Mouse (Mus musculus) c-Kit-positive CD71-positive TER-119-positive erythroid progenitor cells, embryonic 14.5 days (primary cell): ENCODE results near the gene Cidec.
A peak's percentile ranks its signal among the peaks of the same experiment; 100 is the strongest.

Source experiments
- DNase-seq: peaks from one replicate; pipeline ENCODE4 v3.0.0-alpha.2; 2013; ENCODE audit warnings: low spot score

Gene Cidec

DNA sequence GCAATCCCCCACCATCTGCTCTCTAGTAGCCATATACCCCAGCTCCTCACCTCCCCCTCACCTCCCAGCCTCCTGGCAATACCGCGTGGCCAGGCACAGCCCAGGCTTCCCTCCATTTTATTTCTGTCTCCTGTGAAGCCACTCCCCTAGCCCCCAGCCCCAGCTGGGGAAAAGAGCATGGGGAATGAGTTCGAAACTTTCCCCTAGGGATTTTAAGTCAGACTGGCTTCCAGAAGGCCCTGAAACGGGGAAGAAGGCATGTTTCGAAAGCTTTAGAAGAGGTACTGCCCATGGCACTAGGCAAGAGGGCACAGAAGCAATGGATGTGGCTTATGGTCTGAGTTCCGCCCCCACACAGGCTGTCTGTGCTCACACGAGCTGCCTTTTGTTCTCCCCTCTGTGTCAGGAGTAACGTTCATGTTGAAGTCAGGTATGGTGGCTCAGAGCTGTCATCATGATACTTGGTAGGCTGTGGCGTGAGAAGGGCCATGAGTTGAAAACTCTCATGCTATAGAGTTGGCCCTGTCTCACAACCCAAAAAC, at the start of gene Cidec:
Gene Cidec (minus strand): TSS at position 97 of the 542 bp plus-strand sequence.
- DNase-seq: no peak

DNA sequence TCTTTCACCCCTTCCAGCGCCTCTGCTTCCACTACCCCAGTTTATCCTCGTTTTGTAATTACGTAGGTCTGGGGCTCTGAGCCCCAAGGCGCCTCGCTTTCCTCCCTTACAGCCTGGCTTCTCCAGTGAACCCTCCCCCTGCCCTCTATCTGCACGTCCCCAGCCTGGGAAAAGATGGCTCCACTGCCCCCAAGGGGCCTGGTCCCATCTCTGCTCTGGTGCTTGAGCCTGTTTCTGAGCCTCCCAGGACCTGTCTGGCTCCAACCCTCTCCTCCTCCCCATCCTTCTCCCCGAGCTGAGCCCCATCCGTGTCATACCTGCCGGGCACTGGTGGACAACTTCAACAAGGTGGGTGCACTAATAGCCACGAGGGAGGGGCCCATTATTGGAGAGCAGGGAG, 48.2 kb upstream of the Cidec start:
- DNase-seq: peak; percentile 16

GRCm38 (mm10) chr6:113483100-113483615, 47.6 kb upstream of the Cidec start, which contains the start of gene Creld1:
Creld1 (plus strand) TSS chr6:113483297.
- peak; percentile 95 for DNase-seq

DNA sequence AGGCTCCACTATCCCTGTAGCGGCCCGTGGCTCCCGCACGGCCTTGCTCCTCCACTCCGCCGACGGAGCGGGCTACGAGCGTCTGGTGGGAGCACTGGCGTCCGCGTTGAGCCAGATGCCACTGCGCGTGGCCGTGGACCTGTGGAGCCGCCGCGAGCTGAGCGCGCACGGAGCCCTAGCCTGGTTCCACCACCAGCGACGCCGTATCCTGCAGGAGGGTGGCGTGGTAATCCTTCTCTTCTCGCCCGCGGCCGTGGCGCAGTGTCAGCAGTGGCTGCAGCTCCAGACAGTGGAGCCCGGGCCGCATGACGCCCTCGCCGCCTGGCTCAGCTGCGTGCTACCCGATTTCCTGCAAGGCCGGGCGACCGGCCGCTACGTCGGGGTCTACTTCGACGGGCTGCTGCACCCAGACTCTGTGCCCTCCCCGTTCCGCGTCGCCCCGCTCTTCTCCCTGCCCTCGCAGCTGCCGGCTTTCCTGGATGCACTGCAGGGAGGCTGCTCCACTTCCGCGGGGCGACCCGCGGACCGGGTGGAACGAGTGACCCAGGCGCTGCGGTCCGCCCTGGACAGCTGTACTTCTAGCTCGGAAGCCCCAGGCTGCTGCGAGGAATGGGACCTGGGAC, 47.0 kb upstream of the Cidec start:
- no peak for DNase-seq

DNA sequence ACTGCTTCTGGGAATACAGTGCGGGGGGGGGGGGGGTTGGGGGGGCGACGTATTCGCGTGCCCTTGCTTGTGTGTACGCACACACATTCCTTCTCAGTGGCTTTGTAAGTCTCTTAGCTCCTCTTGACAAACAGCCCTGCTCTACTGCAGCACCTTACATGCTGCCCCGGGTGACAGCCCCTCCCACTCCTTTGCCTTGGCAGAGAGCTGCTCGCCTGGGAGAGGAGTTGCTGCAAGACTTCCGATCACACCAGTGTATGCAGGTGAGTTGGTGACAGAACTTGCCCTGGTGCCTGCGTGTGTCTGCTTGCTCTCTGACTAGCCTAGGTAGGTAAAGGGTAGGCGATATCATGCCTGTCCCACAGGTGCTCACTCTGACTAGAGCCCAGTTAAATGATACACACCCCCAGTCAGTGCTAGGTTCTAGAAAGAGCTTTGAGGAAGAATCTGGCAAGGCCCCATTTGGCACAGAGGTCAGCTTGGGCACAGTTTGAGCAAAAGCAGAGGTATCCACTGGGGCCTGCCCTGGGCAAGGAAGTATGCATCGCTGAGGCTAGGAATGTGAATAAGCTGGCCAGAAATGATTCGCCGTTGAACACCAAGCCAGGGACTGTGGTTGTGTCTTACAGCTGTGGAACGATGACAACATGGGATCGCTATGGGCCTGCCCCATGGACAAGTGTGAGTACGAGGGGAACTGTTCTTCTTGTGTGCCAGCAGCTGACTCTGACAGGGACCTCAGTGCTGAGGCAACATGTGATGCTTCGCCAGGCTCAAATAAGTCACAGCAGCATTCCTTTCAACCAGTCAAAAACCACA, 45.2 kb upstream of the Cidec start:
- no peak for DNase-seq

DNA sequence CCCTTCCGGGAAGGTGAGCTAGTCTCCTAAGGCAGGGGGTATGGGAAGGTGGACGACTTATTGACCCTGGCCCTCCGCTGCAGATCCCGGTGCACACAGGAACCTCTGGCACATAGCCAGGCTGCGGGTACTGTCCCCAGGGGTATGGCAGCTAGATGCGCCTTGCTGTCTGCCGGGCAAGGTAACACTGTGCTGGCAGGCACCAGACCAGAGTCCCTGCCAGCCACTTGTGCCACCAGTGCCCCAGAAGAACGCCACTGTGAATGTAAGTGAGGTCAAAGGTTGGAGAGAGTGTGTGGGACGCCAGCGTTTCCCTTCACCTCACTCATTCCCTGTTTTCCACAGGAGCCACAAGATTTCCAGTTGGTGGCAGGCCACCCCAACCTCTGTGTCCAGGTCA, 43.3 kb upstream of the Cidec start:
- no peak for DNase-seq

GRCm38 (mm10) chr6:113477353-113477752, 41.8 kb upstream of the Cidec start:
- DNase-seq: no peak

GRCm38 (mm10) chr6:113473715-113474114, 38.2 kb upstream of the Cidec start:
- no peak for DNase-seq

- no peak for DNase-seq
These were observed 37.7 kb upstream of the Cidec start for GRCm38 (mm10) chr6:113473246-113473645.

- DNase-seq: no peak
These were observed 36.5 kb upstream of the Cidec start for GRCm38 (mm10) chr6:113472061-113472460.

DNA sequence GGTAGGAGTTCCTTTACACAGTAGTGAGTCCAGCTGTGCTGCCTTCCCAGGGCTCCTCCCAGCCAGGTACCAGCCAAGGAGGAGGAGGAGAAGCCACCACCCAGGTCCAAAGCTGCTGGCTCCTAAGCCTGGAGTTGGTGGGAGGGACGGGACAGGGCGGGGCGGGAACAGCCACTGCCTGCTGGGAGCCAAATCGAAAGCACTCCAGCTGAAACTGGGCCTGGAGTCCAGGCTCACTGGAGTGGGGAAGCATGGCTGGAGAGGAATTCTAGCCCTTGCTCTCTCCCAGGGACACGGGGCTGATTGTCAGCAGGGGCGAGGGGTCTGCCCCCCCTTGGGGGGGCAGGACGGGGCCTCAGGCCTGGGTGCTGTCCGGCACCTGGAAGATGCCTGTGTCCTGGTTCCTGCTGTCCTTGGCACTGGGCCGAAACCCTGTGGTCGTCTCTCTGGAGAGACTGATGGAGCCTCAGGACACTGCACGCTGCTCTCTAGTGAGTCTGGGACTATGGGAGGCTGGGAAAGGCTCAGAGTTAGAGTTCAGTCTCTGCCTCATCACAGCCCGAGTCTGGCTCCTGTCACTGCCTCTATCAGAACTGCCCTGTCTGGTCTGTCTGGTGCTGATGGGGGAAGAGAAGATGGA, 35.9 kb upstream of the Cidec start, which contains the start of gene Il17rc:
Gene Il17rc (plus strand): TSS at position 131 of the 640 bp plus-strand sequence.
- DNase-seq: no peak

GRCm38 (mm10) chr6:113469432-113469831, 33.9 kb upstream of the Cidec start:
- peak; percentile 44 for DNase-seq

DNA sequence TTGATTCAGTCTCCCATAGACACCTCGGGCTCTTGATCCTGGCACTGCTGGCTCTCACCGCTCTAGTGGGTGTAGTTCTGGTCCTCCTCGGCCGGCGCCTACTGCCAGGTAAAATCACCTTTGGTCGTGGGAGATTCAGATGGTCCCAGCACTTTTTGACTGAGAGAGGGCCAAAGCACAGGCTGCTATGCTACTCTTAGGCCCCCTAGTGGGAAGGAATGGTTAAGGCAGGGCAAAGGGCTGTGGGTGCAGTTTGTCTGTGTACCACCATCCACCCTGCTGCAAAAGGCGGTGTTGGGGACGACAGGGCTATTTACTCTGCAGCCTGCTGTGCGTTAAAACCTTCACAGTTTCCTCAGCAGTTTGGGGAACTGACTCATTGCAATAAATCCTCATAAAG, 33.5 kb upstream of the Cidec start:
- peak; percentile 50 for DNase-seq

GRCm38 (mm10) chr6:113468512-113468911, 33.0 kb upstream of the Cidec start:
- no peak for DNase-seq

GRCm38 (mm10) chr6:113465602-113466001, 30.0 kb upstream of the Cidec start:
- no peak for DNase-seq

DNA sequence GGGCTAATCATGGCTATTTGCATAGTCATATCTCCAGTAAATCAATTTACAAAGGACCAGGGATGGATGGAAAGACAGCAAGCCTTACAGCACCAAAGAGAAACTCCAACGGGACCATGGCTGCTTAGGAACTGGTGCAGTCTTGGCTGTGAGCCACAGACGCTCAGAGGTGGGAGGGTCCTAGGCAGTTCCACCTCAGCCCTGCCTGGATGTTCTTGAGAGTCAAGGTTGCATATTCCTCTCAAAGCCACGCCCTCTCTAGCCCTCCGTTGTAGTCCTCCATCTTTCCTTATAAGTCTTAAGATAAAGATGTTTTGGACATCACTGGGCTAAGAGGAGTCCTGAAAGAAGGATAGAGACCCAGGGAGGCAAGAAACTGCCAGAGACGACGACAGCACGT, 28.5 kb upstream of the Cidec start:
- no peak for DNase-seq

DNA sequence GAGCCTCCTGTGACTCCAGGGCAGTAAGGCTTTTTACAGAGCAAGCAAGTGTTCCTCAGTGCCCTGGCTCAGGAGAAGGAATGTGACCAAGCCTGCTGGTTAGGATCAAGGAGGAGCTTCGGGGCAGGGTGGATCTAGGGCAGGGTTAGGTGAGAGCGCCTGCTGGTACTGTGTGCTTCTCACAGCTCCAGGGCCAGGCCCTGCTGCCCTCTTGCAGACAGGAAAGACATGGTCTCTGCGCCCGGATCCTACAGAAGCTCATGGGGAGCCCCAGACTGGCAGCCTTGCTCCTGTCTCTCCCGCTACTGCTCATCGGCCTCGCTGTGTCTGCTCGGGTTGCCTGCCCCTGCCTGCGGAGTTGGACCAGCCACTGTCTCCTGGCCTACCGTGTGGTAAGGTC, 23.1 kb upstream of the Cidec start:
- no peak for DNase-seq

- DNase-seq: no peak
These were observed 22.5 kb upstream of the Cidec start, which contains the start of gene Il17re for GRCm38 (mm10) chr6:113457952-113458534. Il17re (plus strand) TSS chr6:113458484.

DNA sequence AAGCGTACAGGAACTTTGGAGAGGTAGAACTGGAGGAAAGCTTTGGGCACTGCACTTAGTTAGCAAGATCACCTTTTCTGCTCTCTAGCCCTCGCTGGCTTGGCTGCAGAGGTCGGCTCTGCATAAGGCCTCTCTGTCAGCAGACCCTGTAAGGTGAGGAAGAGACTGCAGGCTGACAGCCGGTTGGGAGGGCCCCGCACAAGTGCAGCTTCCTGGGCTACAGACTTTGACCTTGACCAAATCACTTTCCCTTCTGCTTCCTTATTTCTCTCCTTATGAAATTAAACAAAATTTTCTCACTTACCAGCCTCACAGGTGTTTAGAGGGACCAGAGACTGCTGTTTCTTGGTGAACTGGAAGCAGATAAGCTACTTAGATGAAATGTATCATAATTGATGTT, 19.4 kb upstream of the Cidec start:
- no peak for DNase-seq

- DNase-seq: no peak
These were observed 16.3 kb upstream of the Cidec start for GRCm38 (mm10) chr6:113451839-113452238.

GRCm38 (mm10) chr6:113447639-113448038, 12.1 kb upstream of the Cidec start:
- DNase-seq: no peak
